13 mouse cellular contexts compared by ENCODE assay signal in the genomic region with DNA sequence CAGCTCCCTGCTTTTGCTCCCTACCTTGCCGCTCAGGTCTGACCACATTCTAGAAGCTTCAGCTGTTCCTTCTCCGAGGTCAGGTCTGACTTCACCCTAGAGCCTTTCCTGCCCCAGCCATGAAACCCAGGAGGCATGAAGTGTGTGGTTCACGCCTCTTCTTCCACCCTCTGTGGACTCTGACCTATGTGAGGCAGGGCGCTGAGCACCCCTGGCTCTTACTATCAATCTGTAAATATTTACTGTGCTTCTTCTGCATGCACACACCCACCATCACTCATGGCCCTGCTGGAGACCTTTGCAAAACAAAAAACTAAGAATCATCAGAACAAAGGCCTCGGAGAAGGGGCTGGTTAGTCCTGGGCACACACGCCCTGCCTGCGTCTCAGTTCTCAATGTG. TPM values are rescaled to one million over a fixed set of nuclear protein-coding genes. Genes with fewer than 3 reads are reported as not detected.
A peak's percentile ranks its signal among the peaks of the same experiment; 100 is the strongest.
DNase-seq lines count a peak whose midpoint lies in the region; ATAC-seq lines count a peak whose summit lies in the region.
"Had no signal": no experiment of that assay in that cellular context is flagged by ENCODE, and none has a peak within 500 bp of the region (broad histone marks: within the 10 kb centered on the region; RNA-seq: fewer than 3 reads in every experiment).

No protein-coding gene starts in this region.

- H3K36me3 ChIP-seq in midbrain, embryonic 13.5 days = no peaks in the 10 kb centered on the region
- H3K36me3 ChIP-seq in midbrain, embryonic 11.5 days (ENCODE audit: control insufficient read depth, insufficient read depth, low read length) = no peaks in the 10 kb centered on the region
- no peaks in the 10 kb centered on the region for H3K36me3 ChIP-seq in intestine, embryonic 15.5 days
- H3K36me3 ChIP-seq in limb, embryonic 15.5 days = no peaks in the 10 kb centered on the region
- H3K36me3 ChIP-seq in stomach, embryonic 16.5 days (ENCODE audit: control insufficient read depth, insufficient read depth, low read length) = no peaks in the 10 kb centered on the region
- H3K36me3 ChIP-seq: heart, embryonic 12.5 days had no signal

- H3K9ac ChIP-seq in midbrain, embryonic 13.5 days (replicated peaks) = peak overlapping the region; percentile 23; the same call in 1 of the 2 replicates
- H3K9ac ChIP-seq in midbrain, embryonic 11.5 days (ENCODE audit: low read length) = no peak overlapping the region
- H3K9ac ChIP-seq in intestine, embryonic 15.5 days = no peak overlapping the region
- H3K9ac ChIP-seq in limb, embryonic 15.5 days = no peak overlapping the region
- H3K9ac ChIP-seq in stomach, embryonic 16.5 days (ENCODE audit: low read length) = peak overlapping the region; percentile 46; the same call in 1 of the 2 replicates
- H3K9ac ChIP-seq: heart, embryonic 12.5 days had no signal

- no peak for ATAC-seq in midbrain, embryonic 13.5 days
- no peak for ATAC-seq in midbrain, embryonic 11.5 days (ENCODE audit: low FRiP score)
- peak; percentile 78 for ATAC-seq in intestine, embryonic 15.5 days
- ATAC-seq in limb, embryonic 15.5 days (ENCODE audit: insufficient number of reproducible peaks, low FRiP score, low TSS enrichment, low read depth) = no peak
- peak; percentile 78 for ATAC-seq in stomach, embryonic 16.5 days (ENCODE audit: insufficient read depth, low FRiP score)
- ATAC-seq: inflammation-experienced regulatory T-cells, adult 6 months had no signal

- H3K4me2 ChIP-seq in midbrain, embryonic 13.5 days (replicated peaks) = no peak overlapping the region
- H3K4me2 ChIP-seq in midbrain, embryonic 11.5 days = no peak overlapping the region
- H3K4me2 ChIP-seq in intestine, embryonic 15.5 days (replicated peaks) = peak overlapping the region; percentile 23; the same call in 1 of the 2 replicates
- H3K4me2 ChIP-seq in limb, embryonic 15.5 days = no peak overlapping the region
- peak overlapping the region; percentile 21; the same call in 1 of the 2 replicates for H3K4me2 ChIP-seq in stomach, embryonic 16.5 days (ENCODE audit: low read depth, low read length)
- H3K4me2 ChIP-seq: heart, embryonic 12.5 days had no signal

- H3K27ac ChIP-seq in midbrain, embryonic 13.5 days = no peak overlapping the region
- no peak overlapping the region for H3K27ac ChIP-seq in midbrain, embryonic 11.5 days (ENCODE audit: low read depth, low read length)
- peak overlapping the region; percentile 67 for H3K27ac ChIP-seq in intestine, embryonic 15.5 days
- peak overlapping the region; percentile 88; the same call in 1 of the 2 replicates for H3K27ac ChIP-seq in limb, embryonic 15.5 days
- H3K27ac ChIP-seq in stomach, embryonic 16.5 days (ENCODE audit: low read length) = peak overlapping the region; percentile 86
- H3K27ac ChIP-seq: left cerebral cortex, adult 2 months; macrophage had no signal

- H3K27me3 ChIP-seq in midbrain, embryonic 13.5 days = no peaks in the 10 kb centered on the region
- no peaks in the 10 kb centered on the region for H3K27me3 ChIP-seq in midbrain, embryonic 11.5 days (ENCODE audit: control insufficient read depth, insufficient read depth, low read length)
- H3K27me3 ChIP-seq in intestine, embryonic 15.5 days (replicated peaks) = no peaks in the 10 kb centered on the region
- no peaks in the 10 kb centered on the region for H3K27me3 ChIP-seq in limb, embryonic 15.5 days
- H3K27me3 ChIP-seq in stomach, embryonic 16.5 days (ENCODE audit: control insufficient read depth, insufficient read depth, low read length) = no peaks in the 10 kb centered on the region
- H3K27me3 ChIP-seq: heart, embryonic 12.5 days had no signal

- WGBS in midbrain, embryonic 13.5 days = 80% methylated on average over 7 of the region's 7 CpGs
- WGBS in midbrain, embryonic 11.5 days = 74% methylated on average over 7 of the region's 7 CpGs
- WGBS in intestine, embryonic 15.5 days = 50% methylated on average over 7 of the region's 7 CpGs
- WGBS in limb, embryonic 15.5 days = 70% methylated on average over 7 of the region's 7 CpGs
- 55% methylated on average over 7 of the region's 7 CpGs for WGBS in stomach, embryonic 16.5 days

- H3K4me3 ChIP-seq in midbrain, embryonic 13.5 days (replicated peaks) = no peak overlapping the region
- H3K4me3 ChIP-seq in midbrain, embryonic 11.5 days (ENCODE audit: low read depth, low read length) = no peak overlapping the region
- H3K4me3 ChIP-seq in intestine, embryonic 15.5 days (replicated peaks) = no peak overlapping the region
- no peak overlapping the region for H3K4me3 ChIP-seq in limb, embryonic 15.5 days
- H3K4me3 ChIP-seq in stomach, embryonic 16.5 days (replicated peaks; ENCODE audit: low read length) = no peak overlapping the region
- H3K4me3 ChIP-seq: heart, embryonic 12.5 days; left cerebral cortex, adult 2 months had no signal

- peaks cover 19% of the 10 kb centered on the region for H3K4me1 ChIP-seq in midbrain, embryonic 13.5 days (replicated peaks)
- peaks cover 12% of the 10 kb centered on the region for H3K4me1 ChIP-seq in midbrain, embryonic 11.5 days (ENCODE audit: control insufficient read depth, insufficient read depth, low read length)
- peaks cover 28% of the 10 kb centered on the region for H3K4me1 ChIP-seq in intestine, embryonic 15.5 days (replicated peaks)
- H3K4me1 ChIP-seq in limb, embryonic 15.5 days = peaks cover 37% of the 10 kb centered on the region
- H3K4me1 ChIP-seq in stomach, embryonic 16.5 days (ENCODE audit: control insufficient read depth, insufficient read depth, low read length) = peaks cover 27% of the 10 kb centered on the region

- no peaks in the 10 kb centered on the region for H3K9me3 ChIP-seq in midbrain, embryonic 13.5 days
- no peaks in the 10 kb centered on the region for H3K9me3 ChIP-seq in midbrain, embryonic 11.5 days (ENCODE audit: control insufficient read depth, low read length)
- no peaks in the 10 kb centered on the region for H3K9me3 ChIP-seq in intestine, embryonic 15.5 days
- no peaks in the 10 kb centered on the region for H3K9me3 ChIP-seq in limb, embryonic 15.5 days
- H3K9me3 ChIP-seq in stomach, embryonic 16.5 days (replicated peaks; ENCODE audit: control insufficient read depth, low read length) = no peaks in the 10 kb centered on the region
- H3K9me3 ChIP-seq: heart, embryonic 12.5 days had no signal

- no peak for DNase-seq in midbrain, embryonic 11.5 days (ENCODE audit: low spot score, missing footprints)
- no peak for DNase-seq in thymus, postnatal 25 days
- no peak for DNase-seq in heart, postnatal 4 days
- no peak for DNase-seq in cerebellum, postnatal 14 days
- DNase-seq: embryo, embryonic 11 days had no signal

RNA-seq across cellular contexts. Expression of gene Rbfox2, which starts 31.6 kb away (rescaled TPM):
- 154 and 163 TPM in 2 replicates for polyA plus RNA-seq in midbrain, embryonic 13.5 days (2015; fragmentation: Nextera tagmentation; extraction: Ambion mirVana)
- polyA plus RNA-seq in midbrain, embryonic 11.5 days (2014; fragmentation: Nextera tagmentation; extraction: Ambion mirVana) = 73.2 and 79.9 TPM in 2 replicates
- polyA plus RNA-seq in intestine, embryonic 15.5 days (2015; fragmentation: Nextera tagmentation; extraction: Ambion mirVana) = 42.6 and 44.8 TPM in 2 replicates
- 73.2 and 76.6 TPM in 2 replicates for polyA plus RNA-seq in limb, embryonic 15.5 days (2015; fragmentation: Nextera tagmentation; extraction: Ambion mirVana)
- 55.7 and 63.6 TPM in 2 replicates for polyA plus RNA-seq in stomach, embryonic 16.5 days (2015; fragmentation: Nextera tagmentation; extraction: Ambion mirVana)
- total RNA-seq in heart, postnatal 4 days (2021) = 100 to 1,000 TPM; 175 to 186 TPM
- polyA plus RNA-seq: inflammation-experienced regulatory T-cells, adult 6 months had no signal

Comparison
In these comparisons a context has a peak if more than half of its experiments do, and no peak if none do; other contexts are left out.
1. H3K9ac ChIP-seq: peak in midbrain, embryonic 13.5 days (single experiment) and stomach, embryonic 16.5 days (single experiment); none in midbrain, embryonic 11.5 days (single experiment), intestine, embryonic 15.5 days (single experiment) and limb, embryonic 15.5 days (single experiment).
2. ATAC-seq: peak in intestine, embryonic 15.5 days (single experiment) and stomach, embryonic 16.5 days (single experiment); none in midbrain, embryonic 13.5 days (single experiment), midbrain, embryonic 11.5 days (single experiment) and limb, embryonic 15.5 days (single experiment).
3. H3K27ac ChIP-seq: peak in intestine, embryonic 15.5 days (single experiment), limb, embryonic 15.5 days (single experiment) and stomach, embryonic 16.5 days (single experiment); none in midbrain, embryonic 13.5 days (single experiment) and midbrain, embryonic 11.5 days (single experiment).
4. H3K4me2 ChIP-seq: peak in intestine, embryonic 15.5 days (single experiment) and stomach, embryonic 16.5 days (single experiment); none in midbrain, embryonic 13.5 days (single experiment), midbrain, embryonic 11.5 days (single experiment) and limb, embryonic 15.5 days (single experiment).